Mouse (Mus musculus): ENCODE measurements around the gene Spdye4b. TPM values are rescaled to one million over a fixed set of nuclear protein-coding genes. Genes with fewer than 3 reads are reported as not detected.
"Not testable (repeated sequence)": the region's sequence is repeated elsewhere in the genome, so short reads cannot be mapped to it uniquely, and the experiment has no call there.

The Spdye4b gene
- polyA plus RNA-seq, 1 experiment, result 28.6 TPM

DNA sequence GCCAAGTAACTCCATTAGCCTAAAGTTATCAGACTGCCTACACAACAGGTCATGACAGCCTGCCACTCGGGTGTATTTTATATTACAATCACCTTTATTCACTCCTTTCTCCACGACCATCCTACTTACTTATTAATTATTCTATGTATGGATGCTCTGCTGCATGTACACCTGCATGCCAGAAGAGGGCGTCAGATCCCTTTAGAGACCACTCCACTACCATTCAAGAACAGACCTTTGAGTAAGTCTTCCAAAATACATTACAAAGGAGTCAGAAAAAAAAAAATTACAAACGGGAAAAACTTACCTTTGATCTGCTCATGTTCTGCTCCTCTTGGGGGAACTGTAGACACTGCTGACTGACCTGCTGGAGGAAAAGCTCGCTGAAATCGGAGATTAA is 1.6 kb upstream of the Spdye4b start:
- no peak for TF ChIP-seq CTCF (IDR thresholded peaks at IDR 0.05; ENCODE audit: control insufficient read depth, insufficient read depth, insufficient replicate concordance, low read depth, low read length)
- no peak for TF ChIP-seq POLR2A (IDR thresholded peaks at IDR 0.05; ENCODE audit: control insufficient read depth, low read depth, low read length)
- H3K4me1 ChIP-seq (ENCODE audit: control insufficient read depth, insufficient read depth, low read length), result peaks cover 6% of the 10 kb centered on the region
- H3K27me3 ChIP-seq (ENCODE audit: control insufficient read depth, insufficient read depth, low read length), result no peaks in the 10 kb centered on the region
- no peak overlapping the region for H3K4me3 ChIP-seq (ENCODE audit: control insufficient read depth, low read depth, low read length)
- H3K27ac ChIP-seq (ENCODE audit: control insufficient read depth, insufficient read depth, low read depth, low read length), result no peak overlapping the region
- H3K36me3 ChIP-seq (ENCODE audit: control insufficient read depth, insufficient read depth, low read length), result no peaks in the 10 kb centered on the region; the same call in 1 of the 2 replicates

DNA sequence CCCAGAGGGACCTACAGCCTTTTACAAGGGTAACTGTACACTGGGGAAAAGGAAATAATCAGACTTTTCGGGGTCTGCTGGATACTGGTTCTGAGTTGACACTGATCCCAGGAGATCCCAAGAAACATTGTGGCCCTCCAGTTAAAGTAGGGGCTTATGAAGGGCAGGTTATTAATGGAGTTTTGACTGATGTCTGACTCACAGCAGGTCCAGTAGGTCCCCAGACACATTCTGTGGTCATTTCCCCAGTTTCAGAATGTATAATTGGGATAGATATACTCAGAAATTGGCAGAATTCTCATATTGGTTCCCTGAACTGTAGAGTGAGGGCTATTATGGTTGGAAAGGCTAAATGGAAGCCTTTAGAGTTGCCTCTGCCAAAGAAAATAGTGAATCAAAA is 7.2 kb downstream of the Spdye4b start:
- not testable (repeated sequence) for H3K27ac ChIP-seq (ENCODE audit: control insufficient read depth, insufficient read depth, low read depth, low read length); H3K27me3 ChIP-seq (ENCODE audit: control insufficient read depth, insufficient read depth, low read length); H3K36me3 ChIP-seq (ENCODE audit: control insufficient read depth, insufficient read depth, low read length); H3K4me1 ChIP-seq (ENCODE audit: control insufficient read depth, insufficient read depth, low read length); H3K4me3 ChIP-seq (ENCODE audit: control insufficient read depth, low read depth, low read length)

DNA sequence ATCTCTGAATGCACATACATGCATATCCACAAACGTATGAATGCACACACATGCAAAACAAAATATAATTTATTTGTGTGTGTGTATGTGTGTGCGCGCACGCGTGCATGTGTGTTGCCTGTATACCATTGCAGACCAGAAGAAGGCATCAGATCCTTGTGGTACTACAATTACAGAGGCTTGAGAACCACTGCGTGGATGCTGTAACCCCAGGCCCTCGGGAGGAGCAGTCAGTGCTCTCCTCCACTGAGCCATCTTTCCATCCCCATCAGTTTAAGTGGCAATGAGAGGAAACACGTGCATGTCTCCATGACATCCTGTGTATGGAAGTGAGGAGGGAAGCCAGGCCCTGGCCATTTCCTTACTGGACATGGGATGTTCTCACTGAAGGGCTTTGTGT is 12.0 kb downstream of the Spdye4b start:
- Histone ChIP-seq H3K36me3 (ENCODE audit: control insufficient read depth, insufficient read depth, low read length) (no peaks in the 10 kb centered on the region), H3K4me3 (ENCODE audit: control insufficient read depth, low read depth, low read length) (no peak overlapping the region), H3K27me3 (ENCODE audit: control insufficient read depth, insufficient read depth, low read length) (no peaks in the 10 kb centered on the region), H3K4me1 (ENCODE audit: control insufficient read depth, insufficient read depth, low read length) (no peaks in the 10 kb centered on the region), H3K27ac (ENCODE audit: control insufficient read depth, insufficient read depth, low read depth, low read length) (no peak overlapping the region)
- no peak for TF ChIP-seq POLR2A (IDR thresholded peaks at IDR 0.05; ENCODE audit: control insufficient read depth, low read depth, low read length)
- no peak for TF ChIP-seq CTCF (IDR thresholded peaks at IDR 0.05; ENCODE audit: control insufficient read depth, insufficient read depth, insufficient replicate concordance, low read depth, low read length)

DNA sequence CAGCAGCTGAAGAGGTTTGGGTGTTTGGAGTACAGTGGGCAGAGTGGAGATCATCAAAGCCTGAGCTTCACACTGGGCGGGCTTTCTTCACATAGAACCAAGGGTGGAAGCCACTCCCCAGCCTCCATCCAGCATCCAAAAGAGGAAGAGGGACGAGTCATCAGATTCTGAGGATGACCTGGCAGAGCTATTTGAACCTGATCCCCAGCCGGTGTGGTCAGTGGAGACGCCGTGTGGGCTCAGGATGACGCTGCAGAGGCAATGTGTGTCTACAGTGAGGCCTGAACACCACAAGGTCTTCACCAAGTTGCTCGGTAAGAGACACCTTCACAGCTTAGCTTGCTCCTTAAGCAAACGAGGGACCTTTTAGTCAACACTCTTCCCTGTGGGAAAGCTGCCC is 13.9 kb downstream of the Spdye4b start:
- H3K36me3 ChIP-seq (ENCODE audit: control insufficient read depth, insufficient read depth, low read length); H3K27ac ChIP-seq (ENCODE audit: control insufficient read depth, insufficient read depth, low read depth, low read length); H3K4me3 ChIP-seq (ENCODE audit: control insufficient read depth, low read depth, low read length); H3K4me1 ChIP-seq (ENCODE audit: control insufficient read depth, insufficient read depth, low read length); H3K27me3 ChIP-seq (ENCODE audit: control insufficient read depth, insufficient read depth, low read length): not testable (repeated sequence)

DNA sequence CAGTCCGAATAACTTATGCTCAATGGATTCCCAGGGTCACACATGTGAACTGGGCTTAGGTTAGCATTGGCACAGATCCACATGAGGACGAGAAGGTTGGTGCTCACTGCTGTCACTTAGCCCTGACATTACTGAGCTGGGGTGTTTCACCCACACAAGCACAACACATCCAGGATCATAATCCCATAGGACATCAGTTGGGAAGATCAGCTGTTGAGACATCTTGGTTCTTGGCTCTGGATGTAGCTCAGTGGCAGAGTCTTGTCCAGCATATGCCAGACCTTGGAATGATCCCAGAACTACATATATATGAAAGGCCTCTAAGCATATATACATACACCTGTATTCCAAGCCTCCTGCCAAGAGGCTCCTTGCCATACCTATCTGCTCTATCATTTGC is 14.3 kb downstream of the Spdye4b start:
- Histone ChIP-seq H3K27me3 (ENCODE audit: control insufficient read depth, insufficient read depth, low read length) (no peaks in the 10 kb centered on the region), H3K27ac (ENCODE audit: control insufficient read depth, insufficient read depth, low read depth, low read length) (no peak overlapping the region), H3K36me3 (ENCODE audit: control insufficient read depth, insufficient read depth, low read length) (no peaks in the 10 kb centered on the region), H3K4me1 (ENCODE audit: control insufficient read depth, insufficient read depth, low read length) (no peaks in the 10 kb centered on the region), H3K4me3 (ENCODE audit: control insufficient read depth, low read depth, low read length) (no peak overlapping the region)
- TF ChIP-seq POLR2A (IDR thresholded peaks at IDR 0.05; ENCODE audit: control insufficient read depth, low read depth, low read length) (no peak), CTCF (IDR thresholded peaks at IDR 0.05; ENCODE audit: control insufficient read depth, insufficient read depth, insufficient replicate concordance, low read depth, low read length) (no peak)

DNA sequence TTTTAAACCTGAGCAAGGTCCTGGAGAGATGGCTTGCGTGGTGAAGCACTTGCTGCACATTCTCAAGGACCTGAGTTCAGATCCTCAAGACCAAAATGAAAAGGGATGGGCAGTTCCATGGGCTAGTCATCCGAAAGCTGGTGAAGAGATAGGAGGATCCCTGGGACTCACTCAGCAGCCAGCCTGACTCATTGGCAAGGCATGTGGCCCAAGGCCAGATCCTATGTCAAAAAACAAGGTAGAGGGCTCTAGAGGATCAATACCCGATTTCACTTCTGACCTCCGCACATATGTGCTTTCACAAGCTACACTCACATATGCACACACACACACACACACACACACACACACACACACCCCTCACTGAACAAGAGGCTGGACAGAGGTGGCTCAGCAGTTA is 15.7 kb downstream of the Spdye4b start:
- no peaks in the 10 kb centered on the region for H3K36me3 ChIP-seq (ENCODE audit: control insufficient read depth, insufficient read depth, low read length)
- no peaks in the 10 kb centered on the region for H3K4me1 ChIP-seq (ENCODE audit: control insufficient read depth, insufficient read depth, low read length)
- no peak for TF ChIP-seq CTCF (IDR thresholded peaks at IDR 0.05; ENCODE audit: control insufficient read depth, insufficient read depth, insufficient replicate concordance, low read depth, low read length)
- no peak for TF ChIP-seq POLR2A (IDR thresholded peaks at IDR 0.05; ENCODE audit: control insufficient read depth, low read depth, low read length)
- no peak overlapping the region for H3K27ac ChIP-seq (ENCODE audit: control insufficient read depth, insufficient read depth, low read depth, low read length)
- H3K4me3 ChIP-seq (ENCODE audit: control insufficient read depth, low read depth, low read length), result no peak overlapping the region
- H3K27me3 ChIP-seq (ENCODE audit: control insufficient read depth, insufficient read depth, low read length), result no peaks in the 10 kb centered on the region

DNA sequence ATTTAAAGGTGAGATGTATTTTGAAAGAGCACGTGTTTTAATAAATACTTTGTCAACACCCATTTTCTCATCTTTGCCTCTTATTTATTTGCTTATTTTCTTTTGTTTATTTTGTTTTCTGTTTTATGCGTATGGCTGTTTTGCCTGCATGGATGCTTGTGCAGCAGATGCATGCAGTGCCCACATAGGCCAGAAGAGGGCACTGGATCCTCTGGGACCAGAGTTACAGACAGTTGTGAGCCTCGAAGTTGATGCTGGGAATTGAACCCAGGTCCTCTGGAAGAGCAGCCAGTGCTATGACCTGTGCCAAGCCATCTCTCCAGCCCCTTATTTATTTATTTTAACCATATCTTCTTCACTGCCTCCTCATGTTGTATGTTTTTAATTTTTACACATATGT is 24.2 kb downstream of the Spdye4b start:
- Histone ChIP-seq H3K4me1 (ENCODE audit: control insufficient read depth, insufficient read depth, low read length) (no peaks in the 10 kb centered on the region), H3K27ac (ENCODE audit: control insufficient read depth, insufficient read depth, low read depth, low read length) (no peak overlapping the region), H3K27me3 (ENCODE audit: control insufficient read depth, insufficient read depth, low read length) (no peaks in the 10 kb centered on the region), H3K36me3 (ENCODE audit: control insufficient read depth, insufficient read depth, low read length) (no peaks in the 10 kb centered on the region), H3K4me3 (ENCODE audit: control insufficient read depth, low read depth, low read length) (no peak overlapping the region)
- TF ChIP-seq POLR2A (IDR thresholded peaks at IDR 0.05; ENCODE audit: control insufficient read depth, low read depth, low read length) (no peak), CTCF (IDR thresholded peaks at IDR 0.05; ENCODE audit: control insufficient read depth, insufficient read depth, insufficient replicate concordance, low read depth, low read length) (peak; percentile 46; the same call in 1 of the 2 replicates)

DNA sequence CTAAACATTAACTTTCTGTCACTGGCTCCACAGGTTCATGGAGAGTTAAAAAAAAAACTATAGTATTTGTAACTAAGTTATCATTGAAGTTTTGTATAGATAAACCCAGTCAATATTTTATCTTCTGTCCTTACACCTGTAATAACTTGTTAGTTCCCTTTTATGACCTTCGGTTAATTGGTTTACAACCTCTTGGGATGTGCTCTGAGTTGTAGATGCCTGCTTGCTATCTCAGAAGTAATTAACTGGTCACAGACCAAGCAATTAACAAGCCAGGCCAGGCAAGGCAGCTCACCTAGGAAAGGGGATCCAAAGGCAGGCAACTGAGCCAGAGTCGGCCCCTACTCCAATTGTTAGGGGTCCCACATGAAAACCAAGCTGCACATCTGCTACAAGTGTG is 33.0 kb downstream of the Spdye4b start:
- H3K4me3 ChIP-seq (ENCODE audit: control insufficient read depth, low read depth, low read length), result no peak overlapping the region
- no peaks in the 10 kb centered on the region for H3K36me3 ChIP-seq (ENCODE audit: control insufficient read depth, insufficient read depth, low read length)
- no peak for TF ChIP-seq POLR2A (IDR thresholded peaks at IDR 0.05; ENCODE audit: control insufficient read depth, low read depth, low read length)
- TF ChIP-seq CTCF (IDR thresholded peaks at IDR 0.05; ENCODE audit: control insufficient read depth, insufficient read depth, insufficient replicate concordance, low read depth, low read length), result no peak
- H3K27ac ChIP-seq (ENCODE audit: control insufficient read depth, insufficient read depth, low read depth, low read length), result no peak overlapping the region
- no peaks in the 10 kb centered on the region for H3K27me3 ChIP-seq (ENCODE audit: control insufficient read depth, insufficient read depth, low read length)
- no peaks in the 10 kb centered on the region for H3K4me1 ChIP-seq (ENCODE audit: control insufficient read depth, insufficient read depth, low read length)
